10 mouse cellular contexts compared by ENCODE assay signal in genomic region chr3:107594662-107595263, GRCm38 (mm10). TPM values are rescaled to one million over a fixed set of nuclear protein-coding genes. Genes with fewer than 3 reads are reported as not detected.
DNase-seq lines count a peak whose midpoint lies in the region; ATAC-seq and TF ChIP-seq lines count a peak whose summit lies in the region.
"Had no signal": no experiment of that assay in that cellular context is flagged by ENCODE, and none has a peak within 500 bp of the region (broad histone marks: within the 10 kb centered on the region; RNA-seq: fewer than 3 reads in every experiment).

TSS of gene Alx3 (plus strand) at chr3:107595031.

- H3K36me3 ChIP-seq in E14TG2a.4 (ENCODE audit: insufficient read depth, low read length): no peaks in the 10 kb centered on the region
- H3K36me3 ChIP-seq in heart, embryonic 16.5 days (ENCODE audit: control insufficient read depth, insufficient read depth): no peaks in the 10 kb centered on the region
- no peaks in the 10 kb centered on the region for H3K36me3 ChIP-seq in liver, embryonic 15.5 days (replicated peaks)

- 3% methylated on average over 40 of the region's 46 CpGs for WGBS in heart, embryonic 16.5 days
- 2% methylated on average over 46 of the region's 46 CpGs for WGBS in liver, embryonic 15.5 days (ENCODE audit: insufficient replicate concordance)

- H3K27ac ChIP-seq in gastrocnemius, adult 2 months: no peak within 1 kb of the TSS
- no peak within 1 kb of the TSS for H3K27ac ChIP-seq in heart, embryonic 16.5 days (ENCODE audit: low read length)
- H3K27ac ChIP-seq in liver, embryonic 15.5 days (replicated peaks): no peak within 1 kb of the TSS

- peak within 1 kb of the TSS; percentile 66 for H3K4me2 ChIP-seq in heart, embryonic 16.5 days (ENCODE audit: low read depth, low read length)
- H3K4me2 ChIP-seq in liver, embryonic 15.5 days: peak within 1 kb of the TSS; percentile 49

- peaks cover 93% of the 10 kb centered on the region for H3K27me3 ChIP-seq in E14TG2a.4 (ENCODE audit: insufficient read depth, low read length)
- peaks cover 81% of the 10 kb centered on the region for H3K27me3 ChIP-seq in heart, embryonic 16.5 days (ENCODE audit: control insufficient read depth, insufficient read depth, low read length)
- H3K27me3 ChIP-seq in liver, embryonic 15.5 days: peaks cover 98% of the 10 kb centered on the region

- peak within 1 kb of the TSS; percentile 20 for H3K9ac ChIP-seq in heart, embryonic 16.5 days (ENCODE audit: low read length)
- no peak within 1 kb of the TSS for H3K9ac ChIP-seq in liver, embryonic 15.5 days

- 0 out of 2 replicates have a peak, but pooled peaks have one; percentile 11 for ATAC-seq in heart, embryonic 16.5 days (replicated peaks; ENCODE audit: extremely low read depth, insufficient read depth, low FRiP score)
- ATAC-seq in liver, embryonic 15.5 days (ENCODE audit: insufficient read depth): no peak

- no peaks in the 10 kb centered on the region for H3K9me3 ChIP-seq in E14TG2a.4 (ENCODE audit: low read length)
- no peaks in the 10 kb centered on the region for H3K9me3 ChIP-seq in heart, embryonic 16.5 days (replicated peaks; ENCODE audit: control insufficient read depth, low read length)
- H3K9me3 ChIP-seq in liver, embryonic 15.5 days (replicated peaks): no peaks in the 10 kb centered on the region

- peak; percentile 21 for DNase-seq in gastrocnemius, adult 2 months
- DNase-seq in gastrocnemius, adult 8-10 months (ENCODE audit: low spot score in 2 of 2): no peak
- no peak for DNase-seq in cerebellum, postnatal 25 days
- no peak for DNase-seq in embryo, embryonic 10 days (ENCODE audit: low spot score)
- DNase-seq in adrenal gland, postnatal 10 days: no peak

- TF ChIP-seq CTCF in gastrocnemius, adult 2 months (IDR thresholded peaks at IDR 0.05): no peak
- no peak for TF ChIP-seq CTCF in E14TG2a.4 (conservative IDR thresholded peaks at IDR 0.05; ENCODE audit: low read length)

- intact Hi-C loops in gastrocnemius, adult 2 months (cut with DNase I): no loop called here

- H3K4me3 ChIP-seq in gastrocnemius, adult 2 months: peak within 1 kb of the TSS; percentile 61
- H3K4me3 ChIP-seq in E14TG2a.4 (replicated peaks; ENCODE audit: low read length): peak within 1 kb of the TSS; percentile 75
- peak within 1 kb of the TSS; percentile 48 for H3K4me3 ChIP-seq in heart, embryonic 16.5 days (ENCODE audit: low read length)
- peak within 1 kb of the TSS; percentile 29 for H3K4me3 ChIP-seq in liver, embryonic 15.5 days (replicated peaks)

- H3K4me1 ChIP-seq in E14TG2a.4 (replicated peaks; ENCODE audit: low read depth, low read length): peaks cover 30% of the 10 kb centered on the region
- H3K4me1 ChIP-seq in heart, embryonic 16.5 days (ENCODE audit: control insufficient read depth, insufficient read depth, low read length): peaks cover 14% of the 10 kb centered on the region
- H3K4me1 ChIP-seq in liver, embryonic 15.5 days (replicated peaks): 0 out of 2 replicates have a peak, but pooled peaks cover 11% of the 10 kb centered on the region

RNA-seq across cellular contexts. Expression of gene Alx3, which starts in this region (rescaled TPM):
- not detected for total RNA-seq in gastrocnemius, adult 2 months (2021)
- not detected for total RNA-seq in gastrocnemius, adult 8-10 months (2022)
- 0.10 and 0.26 TPM in 2 replicates for polyA plus RNA-seq in heart, embryonic 16.5 days (2015; fragmentation: Nextera tagmentation; extraction: Ambion mirVana)
- polyA plus RNA-seq in liver, embryonic 15.5 days (2015; fragmentation: Nextera tagmentation; extraction: Ambion mirVana): 0.06 and 0.09 TPM in 2 replicates
- not detected for total RNA-seq in adrenal gland, postnatal 10 days (2021)
- total RNA-seq: adrenal gland, adult 18-20 months; megakaryocyte progenitor cell, adult 5-6 weeks had no signal

Comparison
In these comparisons a context has a peak if more than half of its experiments do, and no peak if none do; other contexts are left out.
1. Peak in DNase-seq and H3K4me3 ChIP-seq in gastrocnemius, adult 2 months; RNA of the gene not detected or under 1 TPM.
2. Peak in ATAC-seq, H3K4me3 ChIP-seq, H3K9ac ChIP-seq and H3K4me2 ChIP-seq in heart, embryonic 16.5 days; RNA of the gene not detected or under 1 TPM.